Mouse (Mus musculus) ES-Bruce4 (cell line): Measurements from ENCODE around the gene Ascc3. TPM values are rescaled to one million over a fixed set of nuclear protein-coding genes. Genes with fewer than 3 reads are reported as not detected.

Experiments
- H3K27ac ChIP-seq: 2 replicates; pipeline ENCODE4 v1.5.1; 2012; ENCODE audit warnings: low read length, inconsistent platforms; ENCODE audit not compliant: insufficient read depth
- H3K27me3 ChIP-seq: 2 replicates; pipeline ENCODE4 v1.6.1; 2012; ENCODE audit warnings: mild to moderate bottlenecking, low read length, inconsistent platforms; ENCODE audit not compliant: control insufficient read depth, poor library complexity, insufficient read depth, severe bottlenecking
- H3K36me3 ChIP-seq: 2 replicates; pipeline ENCODE4 v1.6.1; 2012; ENCODE audit warnings: inconsistent platforms, mild to moderate bottlenecking, low read length, moderate library complexity; ENCODE audit not compliant: control insufficient read depth, poor library complexity, insufficient read depth, severe bottlenecking
- H3K4me1 ChIP-seq: one replicate; pipeline ENCODE4 v1.8.1; 2011; ENCODE audit warnings: low read length; ENCODE audit not compliant: control insufficient read depth, insufficient read depth
- H3K4me3 ChIP-seq: 2 replicates; pipeline ENCODE4 v1.5.1; 2011; ENCODE audit warnings: low read depth, mild to moderate bottlenecking, low read length
- H3K9ac ChIP-seq: 2 replicates; pipeline ENCODE4 v1.6.1; 2012; ENCODE audit warnings: low read depth, mild to moderate bottlenecking, inconsistent platforms; ENCODE audit not compliant: poor library complexity, severe bottlenecking
- H3K9me3 ChIP-seq: replicated peaks from 2 replicates; pipeline ENCODE4 v1.6.1; 2012; ENCODE audit warnings: mild to moderate bottlenecking, low read length, inconsistent platforms; ENCODE audit not compliant: control insufficient read depth, poor library complexity, insufficient read depth, severe bottlenecking
- CTCF ChIP-seq: IDR thresholded peaks from one replicate; pipeline ENCODE4 v1.8.1; 2011; ENCODE audit warnings: low read depth, low read length
- EP300 ChIP-seq: IDR thresholded peaks from 2 replicates; pipeline ENCODE4 v1.6.1; 2011; ENCODE audit warnings: low read depth, low read length; ENCODE audit not compliant: insufficient read depth
- POLR2A ChIP-seq: IDR thresholded peaks from one replicate; pipeline ENCODE4 v1.8.1; 2011; ENCODE audit warnings: low read length; ENCODE audit not compliant: insufficient read depth
- polyA plus RNA-seq: library from polyadenylated mRNA; stranded (reverse); fragments of >200 nt; gene quantifications from 2 replicates; pipeline ENCODE4 v1.2.4, GENCODE M21; 2011; ENCODE audit warnings: low read depth; ENCODE audit not compliant: missing spikeins, insufficient read depth, insufficient read length

The Ascc3 gene
- 38.8 and 39.1 TPM in 2 replicates for polyA plus RNA-seq

GRCm38 (mm10) chr10:50592355-50593293, at the start of gene Ascc3:
Gene Ascc3 (plus strand): TSS chr10:50592669.
- TF ChIP-seq EP300 (0 out of 2 replicates have a peak, but pooled peaks have one; percentile 5), CTCF (no peak), POLR2A (peak; percentile 77)

GRCm38 (mm10) chr10:50584721-50585120, 7.7 kb upstream of the Ascc3 start:
- no peak overlapping the region for H3K27ac ChIP-seq
- no peak overlapping the region for H3K4me3 ChIP-seq
- H3K9me3 ChIP-seq: no peaks in the 10 kb centered on the region
- H3K9ac ChIP-seq: no peak overlapping the region
- H3K4me1 ChIP-seq: no peaks in the 10 kb centered on the region
- TF ChIP-seq POLR2A (no peak), EP300 (no peak), CTCF (no peak)
- H3K36me3 ChIP-seq: no peaks in the 10 kb centered on the region
- no peaks in the 10 kb centered on the region for H3K27me3 ChIP-seq

More at GRCm38 (mm10) chr10:50592355-50593293, at the start of gene Ascc3:
- H3K27ac ChIP-seq: peak within 1 kb of the TSS; percentile 66; the same call in 1 of the 2 replicates
- H3K36me3 ChIP-seq: no peaks in the 10 kb centered on the region
- H3K9me3 ChIP-seq: no peaks in the 10 kb centered on the region
- peak within 1 kb of the TSS; percentile 80 for H3K9ac ChIP-seq
- no peaks in the 10 kb centered on the region for H3K27me3 ChIP-seq
- H3K4me3 ChIP-seq: peak within 1 kb of the TSS; percentile 98
- no peaks in the 10 kb centered on the region for H3K4me1 ChIP-seq

GRCm38 (mm10) chr10:50586556-50586955, 5.9 kb upstream of the Ascc3 start:
- no peak overlapping the region for H3K9ac ChIP-seq
- TF ChIP-seq POLR2A: no peak
- TF ChIP-seq CTCF: no peak
- no peak for TF ChIP-seq EP300
- H3K27me3 ChIP-seq: no peaks in the 10 kb centered on the region

GRCm38 (mm10) chr10:50593371-50593770, 902 bp downstream of the Ascc3 start:
- H3K4me3 ChIP-seq: 0 out of 2 replicates have a peak overlapping the region, but pooled peaks have one; percentile 40
- TF ChIP-seq POLR2A (no peak), CTCF (no peak), EP300 (no peak)
- no peaks in the 10 kb centered on the region for H3K36me3 ChIP-seq
- H3K4me1 ChIP-seq: no peaks in the 10 kb centered on the region
- H3K9me3 ChIP-seq: no peaks in the 10 kb centered on the region
- no peak overlapping the region for H3K27ac ChIP-seq
- no peaks in the 10 kb centered on the region for H3K27me3 ChIP-seq
- peak overlapping the region; percentile 80; the same call in 1 of the 2 replicates for H3K9ac ChIP-seq

More at GRCm38 (mm10) chr10:50586556-50586955, 5.9 kb upstream of the Ascc3 start:
- H3K4me1 ChIP-seq: no peaks in the 10 kb centered on the region
- no peak overlapping the region for H3K27ac ChIP-seq
- no peak overlapping the region for H3K4me3 ChIP-seq
- H3K9me3 ChIP-seq: no peaks in the 10 kb centered on the region
- H3K36me3 ChIP-seq: no peaks in the 10 kb centered on the region

DNA sequence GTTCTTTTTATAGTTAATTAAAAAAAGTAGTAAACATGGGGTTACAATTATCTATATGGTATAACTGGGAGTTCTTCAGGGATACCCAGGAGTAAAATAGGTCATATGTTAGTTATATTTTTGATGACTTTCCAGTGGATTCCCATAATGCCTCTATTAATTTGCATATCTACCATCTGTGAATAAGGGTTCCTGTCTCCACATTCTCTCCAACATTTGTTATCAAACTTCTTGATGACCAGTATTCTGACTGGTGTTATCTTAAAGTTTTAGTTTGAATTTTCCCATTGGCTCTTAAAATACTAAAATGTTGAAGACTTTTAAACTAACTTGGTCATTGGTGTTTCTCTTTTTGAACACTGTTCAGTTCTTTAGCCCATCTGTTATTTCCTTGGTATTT, 2.9 kb downstream of the Ascc3 start:
- H3K4me3 ChIP-seq: no peak overlapping the region
- no peak overlapping the region for H3K9ac ChIP-seq
- no peaks in the 10 kb centered on the region for H3K9me3 ChIP-seq
- H3K27me3 ChIP-seq: no peaks in the 10 kb centered on the region
- TF ChIP-seq POLR2A (no peak), CTCF (no peak), EP300 (no peak)
- no peaks in the 10 kb centered on the region for H3K36me3 ChIP-seq
- no peak overlapping the region for H3K27ac ChIP-seq
- no peaks in the 10 kb centered on the region for H3K4me1 ChIP-seq

DNA sequence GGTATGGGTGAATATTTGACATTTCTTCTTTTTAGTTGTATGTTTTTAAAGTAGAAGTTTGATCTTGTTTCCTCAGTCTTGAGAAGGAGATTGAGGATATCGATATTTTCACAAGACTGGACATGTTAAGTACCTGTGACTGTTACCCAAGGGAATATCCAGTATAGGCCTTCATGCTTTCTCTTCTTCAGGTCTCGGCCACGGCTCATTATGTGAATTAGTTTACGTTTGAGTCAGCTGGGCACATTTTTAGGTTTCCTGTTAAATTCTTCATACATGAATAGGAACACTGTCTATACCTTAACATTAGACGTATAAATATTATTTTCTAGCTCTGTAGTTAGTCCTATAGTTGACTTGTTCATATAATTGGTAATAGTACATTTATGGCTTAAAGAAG, 12.4 kb downstream of the Ascc3 start:
- no peaks in the 10 kb centered on the region for H3K27me3 ChIP-seq
- no peaks in the 10 kb centered on the region for H3K9me3 ChIP-seq
- H3K4me3 ChIP-seq: no peak overlapping the region
- no peaks in the 10 kb centered on the region for H3K36me3 ChIP-seq
- no peak overlapping the region for H3K27ac ChIP-seq
- H3K9ac ChIP-seq: no peak overlapping the region
- no peaks in the 10 kb centered on the region for H3K4me1 ChIP-seq
- no peak for TF ChIP-seq POLR2A
- no peak for TF ChIP-seq CTCF
- TF ChIP-seq EP300: no peak
